Mouse (Mus musculus) E14TG2a.4 (cell line): Measurements from ENCODE around the gene Gadd45b.

Experiments used
- CTCF ChIP-seq: conservative IDR thresholded peaks from 2 replicates; pipeline ENCODE4 v1.5.1; 2014; ENCODE audit warnings: low read length
- POU5F1 ChIP-seq: IDR thresholded peaks from 2 replicates; pipeline ENCODE4 v1.6.1; 2014; ENCODE audit warnings: low read length, borderline replicate concordance

DNA sequence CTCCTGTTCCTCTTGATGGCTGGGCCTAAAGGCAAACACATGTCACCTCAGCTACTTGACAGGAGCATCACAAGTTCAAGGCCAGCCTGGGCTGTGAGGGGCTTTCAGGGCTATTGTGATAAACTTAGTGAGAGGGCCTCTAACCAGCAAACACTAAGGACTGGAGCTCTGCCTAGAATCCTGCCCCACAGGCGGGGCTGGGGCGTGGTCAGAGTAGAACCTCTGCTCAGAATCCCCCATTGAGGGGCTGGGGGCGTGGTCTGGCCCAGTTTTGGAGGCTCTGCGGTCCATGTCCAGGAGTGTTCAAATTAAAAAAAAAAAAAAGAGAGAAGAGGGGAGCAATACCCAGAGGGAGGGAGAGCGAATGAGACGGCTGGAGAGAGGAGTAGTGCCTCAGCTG is 34.2 kb upstream of the Gadd45b start:
- no peak for TF ChIP-seq CTCF
- no peak for TF ChIP-seq POU5F1
